Mouse (Mus musculus) B cell, adult 2 months (primary cell): ENCODE results near the gene Klf16.

ENCODE experiments used
- DNase-seq, 2 experiments: peaks; one replicate each; pipeline ENCODE4 v3.0.0; 2022

The Klf16 gene

DNA sequence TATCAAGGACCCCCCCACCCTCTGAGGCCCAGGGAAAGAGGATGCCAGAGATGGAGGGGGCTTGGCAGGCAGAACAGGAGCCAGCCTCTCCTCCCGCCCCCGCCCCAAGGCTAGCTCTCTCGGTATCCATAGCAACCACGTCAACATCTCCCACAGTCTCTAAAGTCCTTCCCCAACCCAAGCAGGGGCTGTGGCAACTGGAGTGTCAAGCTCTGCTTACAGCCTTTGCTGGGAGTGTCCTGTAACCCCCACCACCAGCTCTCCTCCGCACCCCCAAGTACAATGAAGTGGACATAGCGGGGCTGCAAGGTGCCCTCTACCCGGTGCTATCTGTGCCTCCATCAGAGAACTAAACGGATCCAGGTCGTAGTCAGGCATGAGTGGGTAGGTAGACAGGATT lies 3.2 kb downstream of the Klf16 start:
- DNase-seq, result no peak

DNA sequence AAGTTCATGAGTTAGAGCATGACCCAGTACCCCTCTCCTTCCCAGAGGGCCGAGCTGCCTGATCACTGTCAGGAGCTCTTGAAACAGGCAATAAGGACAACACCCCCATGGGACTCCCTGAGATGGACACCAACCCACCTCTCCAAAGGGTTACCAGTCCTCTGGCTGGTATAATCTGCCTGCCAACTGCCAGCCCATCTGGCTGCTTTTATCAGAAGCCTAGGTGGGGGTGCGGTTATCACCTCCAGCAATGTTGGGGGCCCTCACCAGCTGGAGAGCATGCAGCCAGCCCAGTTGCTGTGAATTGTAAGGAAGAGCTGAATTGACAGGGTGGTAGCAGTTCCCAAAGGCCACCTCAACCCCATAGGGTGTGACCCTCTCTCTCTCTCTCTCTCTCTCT lies 4.6 kb downstream of the Klf16 start:
- DNase-seq, result no peak

DNA sequence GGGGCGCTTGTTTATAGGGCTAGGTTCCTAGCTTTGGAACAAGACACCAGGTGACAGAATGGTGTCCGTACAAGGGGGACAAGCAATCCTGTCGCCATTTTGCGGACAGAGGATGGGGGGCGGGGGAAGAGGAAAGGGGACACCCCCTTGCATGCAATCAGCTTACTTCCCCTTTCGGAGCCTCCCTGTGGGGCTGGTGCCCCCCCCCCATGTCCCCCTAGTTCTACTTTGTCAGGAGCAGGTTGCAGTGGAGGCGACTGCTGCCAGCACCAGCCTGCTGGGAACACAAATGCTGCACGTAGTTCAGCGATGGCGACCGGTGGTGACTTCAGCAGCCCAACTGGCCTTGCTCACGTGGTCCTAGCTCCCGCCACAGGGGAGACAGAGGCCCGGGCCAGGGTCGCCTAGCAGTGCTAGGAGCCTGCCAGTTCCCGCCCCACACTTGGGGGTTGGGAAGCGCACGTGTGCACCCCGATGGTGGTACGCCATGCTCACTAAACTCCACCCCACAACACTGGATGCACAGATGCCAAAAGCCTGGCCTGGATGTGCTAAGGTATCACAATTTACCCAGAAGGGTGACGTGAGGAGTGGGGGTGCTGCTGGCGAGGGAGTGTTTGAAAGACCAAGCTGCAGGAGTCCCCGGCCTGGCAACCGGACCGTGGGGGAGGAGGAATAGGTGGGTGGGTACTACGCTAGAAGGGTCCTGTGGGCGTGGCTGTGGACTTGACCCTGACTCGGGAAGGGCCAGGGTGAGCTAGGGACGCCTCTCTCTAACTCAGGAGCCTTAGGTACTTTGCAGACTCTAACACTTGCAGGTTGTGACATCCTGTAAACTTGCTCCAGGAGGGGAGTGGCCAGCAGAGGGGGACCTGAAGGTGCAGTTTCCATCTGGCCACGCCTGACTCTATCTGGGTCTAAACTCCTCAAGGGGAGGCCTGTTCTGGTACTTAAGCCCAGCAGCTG lies 6.0 kb downstream of the Klf16 start:
- DNase-seq, result peak; percentile 65

DNA sequence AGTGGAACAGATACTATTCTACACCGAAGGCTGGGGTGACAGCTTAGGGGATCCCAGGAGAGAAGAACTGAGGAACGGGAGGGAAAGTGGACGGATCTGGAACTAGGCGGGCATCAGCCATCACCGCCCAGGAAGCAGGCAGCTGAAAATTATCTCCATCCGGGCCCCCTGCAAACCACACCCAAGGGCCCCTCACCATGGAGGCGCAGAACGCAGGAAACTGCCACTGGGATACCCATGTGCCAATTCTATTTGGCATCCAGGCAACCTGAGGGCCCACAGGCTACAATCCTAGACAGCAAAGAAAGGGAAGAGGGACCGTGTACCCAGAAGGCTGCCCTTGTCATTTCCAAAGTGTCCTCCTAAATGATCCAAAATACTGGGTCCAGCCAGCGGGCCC lies 6.7 kb downstream of the Klf16 start:
- DNase-seq, result no peak

DNA sequence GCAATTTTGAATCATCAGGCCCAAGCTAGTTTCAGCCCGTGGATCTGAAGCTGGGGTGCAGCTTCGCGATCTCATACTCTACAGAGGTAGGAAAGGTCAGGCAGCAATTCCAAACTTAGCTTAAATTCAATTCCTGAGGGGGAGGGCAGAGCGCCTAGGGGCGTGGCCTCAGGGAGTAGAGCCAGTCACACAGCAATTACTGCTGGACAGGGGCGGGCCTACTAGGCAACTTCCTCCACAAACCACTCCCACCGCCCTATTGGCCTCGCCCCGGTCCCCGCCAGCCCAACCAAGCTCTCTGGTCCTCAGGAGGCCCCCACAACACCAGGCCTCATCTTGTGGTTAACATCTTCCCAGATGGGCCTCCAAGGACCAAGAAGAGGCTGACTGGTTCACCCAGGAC lies 7.5 kb downstream of the Klf16 start:
- DNase-seq, result peak; percentile 77 to 78

DNA sequence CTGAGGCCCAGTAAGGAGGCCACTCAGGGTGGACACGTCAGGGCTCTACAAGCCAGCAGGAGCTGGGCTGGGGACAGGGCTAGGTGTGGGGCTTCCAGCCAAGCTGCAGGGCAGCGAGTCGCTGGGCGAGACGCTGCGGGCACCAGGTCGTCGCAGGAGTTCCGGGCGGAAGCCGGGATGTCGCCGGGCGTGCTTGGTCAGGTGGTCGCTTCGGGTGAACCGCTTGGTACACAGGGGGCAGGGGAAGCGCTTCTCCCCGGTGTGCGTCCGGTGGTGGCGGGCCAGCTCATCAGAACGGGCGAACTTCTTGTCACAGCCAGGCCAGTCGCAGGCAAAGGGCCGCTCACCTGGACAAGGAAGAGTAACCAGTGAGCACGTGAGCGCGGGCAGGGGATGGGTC lies 8.2 kb downstream of the Klf16 start:
- no peak for DNase-seq

DNA sequence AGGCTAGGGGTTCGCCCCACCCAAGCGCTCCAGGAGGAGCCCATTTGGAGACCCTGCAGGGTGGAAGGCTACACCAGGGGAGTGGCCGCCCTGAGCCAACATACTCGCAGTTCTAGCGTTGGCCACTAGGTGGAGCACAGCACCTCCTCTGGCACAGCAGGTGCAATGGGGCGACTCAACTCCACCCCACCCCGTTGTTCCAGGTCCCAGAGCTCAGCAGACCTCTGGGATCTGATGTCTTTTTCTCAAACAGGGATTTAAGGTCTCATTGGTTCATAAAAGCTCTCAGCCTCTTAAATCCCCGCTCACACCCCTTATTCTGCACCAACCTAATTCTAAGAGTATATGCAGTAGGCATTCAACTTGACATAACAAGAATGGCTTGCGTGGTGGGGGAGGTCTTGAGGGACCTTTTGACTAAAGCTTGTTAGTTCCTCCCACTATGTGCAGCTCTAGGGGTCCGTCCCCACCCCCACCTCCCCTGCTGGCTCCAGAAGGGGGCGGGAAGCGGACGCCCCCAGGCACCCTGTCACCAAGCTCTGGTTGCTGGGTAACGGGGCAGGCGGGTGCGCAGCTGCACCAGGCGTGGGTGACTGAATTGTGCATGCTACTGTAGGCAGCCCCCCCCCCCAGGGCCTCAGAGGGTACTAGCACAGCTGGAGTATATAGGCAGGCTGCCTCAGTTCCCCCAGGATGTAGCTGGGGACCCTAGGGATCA lies 10.6 kb downstream of the Klf16 start:
- DNase-seq, result peak; percentile 92

DNA sequence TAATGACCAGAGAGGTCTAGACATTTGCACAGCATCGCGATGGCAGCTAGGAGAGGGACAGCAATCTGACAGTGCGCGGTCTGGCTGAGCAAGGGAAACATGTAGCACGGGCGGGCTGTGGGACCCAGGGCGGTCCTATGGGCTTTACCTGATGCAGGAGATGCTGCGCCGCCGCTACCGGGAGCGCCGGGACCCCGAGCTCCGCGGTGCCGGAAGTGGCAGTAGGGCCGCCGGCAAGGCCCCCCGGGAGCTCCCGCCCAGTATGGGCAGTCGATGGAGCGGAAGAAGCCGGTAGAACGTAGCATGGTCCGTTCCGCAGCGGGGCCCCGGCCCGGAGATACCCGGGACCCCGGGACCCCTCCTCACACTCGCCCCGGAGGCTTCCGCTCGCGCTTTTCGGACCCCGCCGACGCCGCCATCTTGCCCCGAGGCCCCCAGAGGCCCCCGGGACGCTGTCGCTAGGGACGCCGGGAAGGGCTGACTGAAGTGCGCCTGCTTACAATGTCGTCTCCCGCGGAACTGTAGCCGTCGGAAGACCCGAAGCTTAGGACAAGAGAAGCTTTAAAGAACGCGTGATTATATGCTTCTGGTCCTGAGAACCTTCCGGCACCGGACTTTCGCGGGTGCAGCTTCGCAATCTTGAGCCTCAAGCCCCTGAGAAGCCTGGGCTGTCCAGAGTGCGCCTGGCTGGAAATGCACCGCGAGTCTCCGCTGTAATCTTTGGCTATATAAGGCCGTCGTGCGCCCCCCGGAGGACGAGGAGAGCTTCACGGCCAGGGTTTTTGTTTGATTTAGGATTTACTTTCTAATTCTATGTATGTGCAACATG lies 15.8 kb downstream of the Klf16 start, which contains the start of gene Rexo1:
TSS of gene Rexo1 (minus strand) at position 445 of the 829 bp plus-strand sequence.
- peak; percentile 96 for DNase-seq

DNA sequence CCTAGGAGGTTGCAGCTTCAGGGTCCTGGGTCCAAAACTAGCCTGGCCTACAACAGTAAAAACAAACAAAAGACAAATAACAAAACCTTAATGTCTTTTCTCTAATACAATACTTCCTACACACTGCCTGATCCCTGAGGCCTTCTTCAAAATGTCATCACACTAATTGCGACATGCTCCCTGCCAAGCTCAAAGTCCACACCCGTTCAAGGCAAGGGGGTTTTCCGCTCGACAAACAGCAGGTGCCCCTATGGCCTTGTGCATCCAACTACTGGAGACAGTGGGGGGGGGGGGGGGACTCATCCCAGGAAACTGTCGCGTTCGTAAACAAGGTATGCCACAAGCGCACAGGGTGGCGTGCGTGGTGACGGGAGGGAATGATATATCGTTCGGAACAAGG lies 16.5 kb downstream of the Klf16 start:
- DNase-seq, result no peak

DNA sequence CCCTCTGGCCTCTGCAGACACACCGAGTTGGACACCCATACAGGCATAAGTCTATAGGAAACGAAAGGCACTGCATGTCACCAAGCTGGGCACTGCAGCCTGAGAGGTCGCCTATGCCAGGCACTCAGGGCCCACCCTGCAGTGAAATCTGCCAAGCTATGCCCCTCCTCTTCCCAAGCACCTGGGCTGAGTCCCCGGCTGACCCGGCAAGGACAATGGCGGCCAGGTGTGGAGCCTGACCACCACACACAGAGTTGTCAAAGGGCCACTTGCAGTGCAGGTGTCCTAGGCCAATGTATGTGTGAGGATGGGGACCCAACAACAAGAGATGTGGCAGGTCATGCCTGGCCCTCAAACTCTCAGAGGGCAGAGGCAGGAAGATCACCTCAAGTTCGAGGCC lies 17.7 kb downstream of the Klf16 start:
- DNase-seq, result no peak

DNA sequence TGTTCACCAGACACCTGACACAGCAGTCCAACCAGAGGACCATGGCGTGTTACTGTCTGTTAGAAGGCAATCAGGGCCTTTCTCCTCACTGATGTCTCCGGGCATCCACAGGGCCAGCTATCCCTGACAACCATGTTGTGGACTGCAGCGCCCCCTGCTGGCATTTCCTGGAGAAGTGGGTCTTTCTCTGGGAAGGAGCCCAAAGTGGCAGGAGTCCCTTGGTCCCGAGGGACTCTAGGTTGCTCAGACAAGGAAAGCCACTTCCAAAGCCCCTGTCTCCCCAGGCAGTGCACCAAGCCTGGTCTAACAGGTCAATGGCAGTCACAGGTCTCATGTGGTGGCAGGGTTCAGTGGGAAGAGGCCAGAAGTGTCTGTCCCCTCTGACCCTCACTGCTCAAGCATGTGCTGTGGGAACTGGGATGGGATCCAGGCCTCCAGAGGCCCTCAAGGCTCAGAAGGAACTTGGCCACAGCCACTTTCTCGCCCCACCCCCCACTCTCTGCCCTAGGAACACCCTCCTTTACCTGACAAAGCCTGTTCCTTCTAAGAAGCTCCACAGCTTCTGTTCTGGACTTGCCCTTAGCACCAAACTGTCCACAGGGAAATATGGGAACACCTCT lies 19.7 kb downstream of the Klf16 start:
- peak; percentile 76 to 77 for DNase-seq

DNA sequence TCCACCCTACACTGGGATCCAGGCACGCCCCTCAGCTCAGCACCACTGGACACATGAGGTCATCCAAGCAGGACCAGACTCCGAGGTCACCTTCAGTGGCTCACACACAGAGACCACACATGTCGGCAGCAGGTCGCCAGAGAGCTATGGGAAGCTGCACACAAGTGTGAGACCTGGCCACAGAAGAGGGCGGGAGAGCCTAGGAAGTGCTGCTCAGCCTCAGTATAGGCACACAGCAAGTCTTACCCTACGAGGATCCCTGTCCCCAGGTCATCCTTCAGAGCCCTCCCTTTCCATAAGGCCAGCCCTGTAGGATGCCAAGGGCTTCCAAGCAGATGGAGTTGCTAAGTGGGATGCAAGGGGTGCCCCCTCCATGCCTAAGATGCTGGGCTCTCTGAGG lies 23.1 kb downstream of the Klf16 start:
- no peak for DNase-seq

DNA sequence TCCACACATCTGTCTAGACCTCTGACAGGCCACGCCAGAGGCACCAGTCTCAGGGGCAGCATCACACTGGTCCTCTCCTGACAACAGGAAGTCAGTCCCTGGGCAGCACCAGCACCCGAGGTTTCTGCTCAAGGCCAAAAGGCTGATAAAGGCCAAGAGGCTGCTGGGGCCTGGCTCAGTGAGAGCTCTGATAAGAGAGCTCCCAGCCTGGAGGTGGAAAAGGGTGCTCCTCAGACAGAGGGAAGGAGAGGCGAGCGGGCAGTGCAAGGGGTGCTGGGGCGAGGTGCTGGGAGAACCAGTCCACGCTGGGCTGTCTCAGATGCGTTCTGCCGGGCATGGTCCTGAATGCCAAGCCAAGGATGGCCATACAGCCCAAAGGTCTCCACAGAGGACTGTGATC lies 23.5 kb downstream of the Klf16 start:
- DNase-seq, result no peak

DNA sequence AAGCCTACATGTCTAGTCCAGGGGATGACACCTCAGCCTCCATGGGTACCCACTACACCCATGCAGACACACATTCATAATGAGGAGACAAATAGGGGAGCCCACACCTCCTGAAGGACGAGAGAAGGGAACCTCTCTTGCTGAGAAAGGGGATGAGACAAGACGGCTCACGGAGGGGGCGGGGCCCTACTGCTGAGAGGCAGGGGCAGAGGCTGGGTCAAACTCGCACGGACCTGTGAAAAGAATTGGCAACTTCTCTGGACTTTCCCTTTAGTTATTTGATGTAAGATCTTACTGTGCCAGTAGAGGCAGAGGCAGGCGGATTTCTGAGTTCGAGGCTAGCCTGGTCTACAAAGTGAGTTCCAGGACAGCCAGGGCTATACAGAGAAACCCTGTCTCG lies 24.8 kb downstream of the Klf16 start:
- no peak for DNase-seq

DNA sequence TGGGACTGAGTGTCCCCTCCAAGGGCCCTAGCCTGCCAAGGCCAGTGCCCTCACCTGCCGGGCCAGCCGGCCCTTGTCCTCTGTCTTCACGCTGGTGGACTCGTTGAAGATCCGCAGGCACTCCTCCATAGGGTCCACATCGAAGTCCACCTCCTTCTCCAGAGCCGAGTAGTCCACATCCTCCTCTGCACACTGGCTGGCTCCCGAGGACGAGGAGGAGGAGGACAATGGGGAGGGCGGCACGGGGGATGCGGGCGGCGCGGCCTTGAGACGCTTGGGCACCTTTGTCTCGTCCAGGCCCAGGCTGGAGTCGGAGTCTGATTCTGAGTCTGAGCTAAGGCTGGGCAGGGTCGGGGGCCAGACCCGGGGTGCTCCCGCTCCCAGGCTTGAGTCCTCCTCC lies 27.8 kb downstream of the Klf16 start:
- DNase-seq, result no peak

DNA sequence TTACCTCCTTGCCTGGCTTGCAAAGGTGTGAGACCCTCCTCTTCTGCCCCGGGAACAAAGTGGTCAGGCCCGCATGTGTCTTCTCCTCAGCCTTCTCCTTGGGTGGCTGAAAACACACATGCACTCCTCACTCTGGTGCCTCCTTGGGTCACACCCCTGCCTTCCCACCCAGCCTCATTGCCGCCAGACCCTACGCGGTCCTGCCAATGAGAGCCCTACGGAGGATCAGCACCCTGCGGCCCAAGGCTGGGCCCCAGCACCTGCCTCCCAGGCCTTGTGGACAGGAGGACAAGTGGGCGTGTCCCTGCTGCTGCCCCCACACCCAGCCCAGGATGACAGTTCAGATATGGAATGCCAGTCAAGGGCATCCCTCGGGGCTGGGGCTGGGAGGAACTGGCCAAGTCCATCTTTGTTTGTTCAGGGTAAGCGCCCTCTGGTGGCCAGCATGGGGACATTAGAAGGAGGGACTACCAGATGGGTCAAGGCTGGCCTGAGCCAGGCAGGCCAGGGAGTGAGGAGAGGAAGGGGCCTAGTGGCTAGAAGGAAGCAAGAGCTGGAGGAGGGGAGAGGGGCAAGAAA lies 28.6 kb downstream of the Klf16 start:
- peak; percentile 71 to 72 for DNase-seq

DNA sequence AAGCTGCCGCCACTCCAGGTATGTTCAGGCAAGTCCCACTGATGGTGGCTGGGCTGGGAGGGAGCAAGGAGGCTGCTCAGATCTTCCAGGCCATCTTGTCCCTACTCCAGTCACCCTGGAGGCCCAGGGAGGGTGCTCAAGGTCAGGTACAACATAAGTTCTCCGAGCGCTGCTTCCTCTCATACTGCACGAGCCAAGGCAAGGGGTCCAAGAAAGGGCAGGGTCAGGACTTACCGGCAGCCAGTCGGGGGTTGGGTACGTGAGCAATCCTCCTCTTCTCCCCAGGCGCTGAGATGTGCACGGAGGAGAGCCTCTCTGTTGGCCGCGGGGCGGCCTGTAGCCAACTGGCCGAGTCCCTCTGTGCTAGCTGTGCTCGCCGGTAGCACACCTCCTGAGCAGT lies 29.6 kb downstream of the Klf16 start:
- DNase-seq, result no peak

DNA sequence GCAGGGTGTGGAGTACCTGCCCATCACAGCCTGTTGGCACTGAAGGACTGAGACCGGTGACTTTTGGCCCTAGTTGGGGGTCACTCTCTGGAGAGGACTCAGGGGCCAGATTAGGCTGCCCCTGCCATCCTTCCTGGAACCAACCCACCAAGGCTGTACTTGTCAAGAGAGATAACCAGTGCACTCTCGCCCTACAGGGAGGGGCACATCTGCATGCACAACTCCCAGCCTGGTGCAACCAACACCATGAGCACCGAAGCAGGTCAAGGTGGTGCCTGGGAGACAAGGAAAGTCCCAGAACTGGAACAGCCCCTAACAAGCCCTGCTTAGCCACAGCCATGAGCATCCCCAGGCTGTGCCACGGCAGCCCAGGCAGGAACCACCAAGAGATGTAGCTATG lies 30.2 kb downstream of the Klf16 start:
- DNase-seq, result no peak

DNA sequence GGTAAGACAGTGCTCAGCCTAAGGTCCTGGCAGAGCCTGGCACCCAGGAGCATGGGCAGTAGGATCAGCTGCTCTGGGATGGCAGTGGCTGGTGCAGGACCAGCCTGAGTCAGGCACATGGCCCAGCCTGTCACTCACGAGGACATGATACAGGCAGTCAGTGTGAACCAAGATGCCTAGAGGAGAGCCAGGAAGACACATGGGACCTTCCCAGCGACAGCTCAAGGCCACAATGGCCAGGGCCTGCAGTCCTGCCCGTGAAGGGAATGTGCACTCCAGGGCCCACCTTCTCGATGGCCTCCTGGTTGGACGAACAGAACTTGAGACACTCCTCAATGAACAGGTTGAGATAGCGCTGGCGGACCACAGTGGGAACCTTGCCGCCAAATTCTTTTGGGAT lies 31.5 kb downstream of the Klf16 start:
- no peak for DNase-seq

DNA sequence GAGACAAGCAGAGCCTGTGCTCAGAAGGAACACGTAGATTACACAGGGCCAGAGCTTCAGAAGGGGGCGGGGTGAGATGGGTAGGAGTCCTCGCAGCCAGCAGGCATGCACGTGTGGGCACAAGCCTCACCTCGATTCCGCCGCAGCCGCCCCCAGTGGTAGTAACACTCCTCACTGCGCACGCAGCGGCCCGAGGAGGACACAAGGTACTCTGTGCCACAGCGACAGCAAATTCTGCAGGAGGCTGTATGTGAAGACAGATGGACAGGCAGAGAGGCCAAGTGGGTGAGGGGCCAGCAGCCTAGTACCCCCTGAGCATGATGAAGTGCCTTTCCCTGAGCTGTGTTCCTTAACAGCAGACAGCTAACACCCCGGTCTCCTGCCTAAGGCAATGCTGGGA lies 33.2 kb downstream of the Klf16 start:
- no peak for DNase-seq

DNA sequence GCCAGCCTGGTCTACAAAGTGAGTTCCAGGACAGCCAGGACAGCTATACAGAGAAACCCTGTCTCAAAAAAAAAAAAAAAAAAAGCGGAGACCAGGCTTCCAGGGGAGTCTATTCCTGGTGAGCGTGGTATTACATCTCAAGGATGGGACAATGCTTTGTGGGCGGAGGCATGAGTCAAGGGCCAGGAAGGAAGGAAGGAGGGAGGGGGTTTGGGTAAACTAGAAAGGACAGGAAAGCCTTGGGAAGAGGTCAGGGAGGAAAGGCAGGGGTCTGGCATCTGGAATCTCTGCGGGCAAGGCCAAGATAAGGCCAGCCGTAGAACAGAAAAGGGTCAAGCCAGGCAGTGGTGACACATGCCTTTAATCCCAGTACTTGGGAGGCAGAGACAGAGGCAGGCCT lies 37.6 kb downstream of the Klf16 start:
- no peak for DNase-seq

DNA sequence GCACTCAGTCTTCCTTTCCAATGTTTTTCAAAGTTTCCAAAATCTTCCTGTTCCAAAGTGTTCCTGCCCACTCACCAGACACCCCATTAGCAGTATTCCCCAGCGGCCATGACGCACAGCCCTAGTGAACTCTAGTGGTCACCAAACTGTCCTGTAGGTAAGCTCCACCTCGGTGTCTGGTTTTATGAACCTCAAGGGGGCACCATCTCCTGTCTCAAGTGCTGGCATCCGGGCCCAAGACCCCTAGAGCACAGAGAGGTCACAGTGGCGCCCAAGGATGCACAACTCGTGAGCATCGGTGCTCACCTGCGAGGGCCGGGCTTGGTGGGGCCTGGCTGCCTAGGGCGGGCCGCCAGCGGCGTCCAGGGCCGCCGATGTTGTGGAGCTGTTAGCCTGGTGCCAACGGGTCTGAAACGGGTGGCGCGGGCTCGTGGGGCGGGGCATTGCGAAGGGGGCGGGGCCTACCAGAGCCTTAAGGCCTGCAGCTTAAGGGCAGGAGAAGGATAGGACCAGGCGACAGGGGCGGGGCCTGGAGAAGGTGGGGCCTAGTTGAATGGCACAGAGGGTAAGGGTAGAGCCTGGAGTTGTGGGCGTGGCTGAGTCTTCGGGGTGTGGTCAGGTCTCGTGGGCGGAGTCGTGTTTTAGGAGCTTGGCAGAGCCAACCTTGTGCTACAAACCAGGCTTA lies 38.3 kb downstream of the Klf16 start, which contains the start of gene Atp8b3:
TSS of gene Atp8b3 (minus strand) at position 415 of the 685 bp plus-strand sequence.
- DNase-seq, result peak; percentile 96 to 98
